In the genomic region with DNA sequence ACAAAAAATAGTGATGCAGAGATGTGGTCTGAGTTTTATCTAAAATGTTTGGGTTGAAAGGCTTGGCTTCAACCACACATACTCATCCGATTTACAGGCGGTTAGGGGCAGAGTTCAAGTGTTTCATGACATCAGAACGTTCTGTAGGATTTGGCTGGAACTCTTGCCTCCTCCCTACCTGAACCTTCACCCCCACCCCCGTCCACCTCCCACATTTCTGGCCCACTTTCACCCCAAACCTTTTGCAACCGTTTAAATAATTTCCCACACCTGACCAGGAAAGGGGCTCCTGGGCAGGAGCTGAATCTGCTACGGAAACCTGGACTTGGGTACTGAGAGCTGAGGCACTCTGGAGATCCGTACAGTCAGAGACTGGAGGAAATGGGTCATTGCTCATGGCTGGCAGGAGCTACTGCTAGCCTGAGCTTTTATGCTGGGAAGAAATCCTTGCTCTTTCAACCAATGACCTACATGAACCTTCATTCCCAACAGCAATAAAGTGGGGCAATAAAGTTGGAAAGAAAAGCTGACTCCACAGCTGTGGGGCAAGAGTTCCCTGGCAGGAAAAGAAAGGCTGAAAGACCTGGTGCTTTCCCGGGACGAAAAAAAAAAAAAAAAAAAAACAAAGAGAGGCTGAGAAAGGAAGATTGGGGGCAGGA, we compare ENCODE assay signal across 10 mouse cellular contexts. TPM values are rescaled to one million over a fixed set of nuclear protein-coding genes. Genes with fewer than 3 reads are reported as not detected.
DNase-seq lines count a peak whose midpoint lies in the region; ATAC-seq and TF ChIP-seq lines count a peak whose summit lies in the region.
"Had no signal": no experiment of that assay in that cellular context is flagged by ENCODE, and none has a peak within 500 bp of the region (broad histone marks: within the 10 kb centered on the region; RNA-seq: fewer than 3 reads in every experiment).

No protein-coding gene starts in this region.

- no peak overlapping the region for H3K27ac ChIP-seq in heart, postnatal 0 days (ENCODE audit: low read depth)
- no peak overlapping the region for H3K27ac ChIP-seq in heart, embryonic 10.5 days
- no peak overlapping the region for H3K27ac ChIP-seq in heart, embryonic 12.5 days (ENCODE audit: poor library complexity, severe bottlenecking)
- H3K27ac ChIP-seq: liver, embryonic 14.5 days had no signal

- peaks cover 11% of the 10 kb centered on the region; the same call in 1 of the 2 replicates for H3K4me1 ChIP-seq in heart, postnatal 0 days (ENCODE audit: control insufficient read depth, insufficient read depth)
- peaks cover 15% of the 10 kb centered on the region for H3K4me1 ChIP-seq in heart, embryonic 10.5 days
- H3K4me1 ChIP-seq in heart, embryonic 12.5 days (replicated peaks): peaks cover 14% of the 10 kb centered on the region

- H3K9ac ChIP-seq in heart, postnatal 0 days (replicated peaks; ENCODE audit: low read depth, low read length): no peak overlapping the region
- H3K9ac ChIP-seq in heart, embryonic 12.5 days: no peak overlapping the region
- H3K9ac ChIP-seq: liver, embryonic 14.5 days had no signal

- no peaks in the 10 kb centered on the region for H3K27me3 ChIP-seq in heart, postnatal 0 days (ENCODE audit: control insufficient read depth, insufficient read depth, low read length)
- H3K27me3 ChIP-seq in heart, embryonic 10.5 days (ENCODE audit: insufficient read depth, poor library complexity, severe bottlenecking): no peaks in the 10 kb centered on the region
- H3K27me3 ChIP-seq in heart, embryonic 12.5 days (replicated peaks): no peaks in the 10 kb centered on the region
- H3K27me3 ChIP-seq: hindbrain, embryonic 12.5 days had no signal

- ATAC-seq in heart, postnatal 0 days (ENCODE audit: insufficient read depth, low read depth): no peak
- ATAC-seq in heart, embryonic 12.5 days (ENCODE audit: insufficient number of reproducible peaks, low FRiP score): no peak

- WGBS in heart, postnatal 0 days: 52% methylated on average over 9 of the region's 9 CpGs
- WGBS in heart, embryonic 10.5 days: 61% methylated on average over 9 of the region's 9 CpGs
- WGBS in heart, embryonic 12.5 days: 58% methylated on average over 9 of the region's 9 CpGs

- H3K36me3 ChIP-seq in heart, postnatal 0 days (replicated peaks; ENCODE audit: control insufficient read depth, insufficient read depth, low read length): no peaks in the 10 kb centered on the region
- no peaks in the 10 kb centered on the region for H3K36me3 ChIP-seq in heart, embryonic 10.5 days
- no peaks in the 10 kb centered on the region for H3K36me3 ChIP-seq in heart, embryonic 12.5 days
- H3K36me3 ChIP-seq: hindbrain, embryonic 12.5 days had no signal

- H3K4me2 ChIP-seq in heart, postnatal 0 days (ENCODE audit: low read depth, low read length): peak overlapping the region; percentile 59; the same call in 1 of the 2 replicates
- H3K4me2 ChIP-seq in heart, embryonic 12.5 days: no peak overlapping the region

- DNase-seq in heart, postnatal 0 days (ENCODE audit: low spot score): no peak
- no peak for DNase-seq in heart, embryonic 10.5 days (ENCODE audit: low spot score)
- peak; percentile 12 to 17 for DNase-seq in adrenal gland, postnatal 36 days
- peak; percentile 60 to 81 for DNase-seq in kidney, adult 8-10 months
- peak; percentile 24 for DNase-seq in lung, postnatal 36 days
- DNase-seq in thymus, postnatal 4 days: no peak
- no peak for DNase-seq in cerebellum, postnatal 25 days

- H3K4me3 ChIP-seq in heart, postnatal 0 days (ENCODE audit: low read depth, low read length): no peak overlapping the region
- H3K4me3 ChIP-seq in heart, embryonic 10.5 days: no peak overlapping the region
- no peak overlapping the region for H3K4me3 ChIP-seq in heart, embryonic 12.5 days

- no peak for TF ChIP-seq CTCF in heart, postnatal 0 days (IDR thresholded peaks at IDR 0.05; ENCODE audit: low read depth)

- no peaks in the 10 kb centered on the region for H3K9me3 ChIP-seq in heart, postnatal 0 days (replicated peaks; ENCODE audit: control insufficient read depth, low read length)
- H3K9me3 ChIP-seq in heart, embryonic 10.5 days: no peaks in the 10 kb centered on the region
- H3K9me3 ChIP-seq in heart, embryonic 12.5 days (replicated peaks): no peaks in the 10 kb centered on the region
- H3K9me3 ChIP-seq: hindbrain, embryonic 12.5 days had no signal

- TF ChIP-seq EP300 in heart, postnatal 0 days (IDR thresholded peaks at IDR 0.05; ENCODE audit: low read depth): no peak

RNA-seq across cellular contexts. Expression of gene Lrig2, which starts 28.9 kb away (rescaled TPM):
- 18.7 TPM in 2 replicates for total RNA-seq in heart, postnatal 0 days (2014; rRNA removed; ENCODE audit: low replicate concordance)
- 7.2 and 7.4 TPM in 2 replicates for polyA plus RNA-seq in heart, postnatal 0 days (2015; fragmentation: Nextera tagmentation; extraction: Ambion mirVana)
- polyA plus RNA-seq in heart, embryonic 10.5 days (2016; fragmentation: Nextera tagmentation; extraction: Ambion mirVana): 13.0 and 14.1 TPM in 2 replicates
- total RNA-seq in adrenal gland, postnatal 36 days (2021): 10 to 100 TPM; 13.3 to 13.8 TPM
- polyA plus RNA-seq in heart, embryonic 12.5 days (2016; fragmentation: Nextera tagmentation; extraction: Ambion mirVana): 14.4 and 16.0 TPM in 2 replicates

Comparison
In these comparisons a context has a peak if more than half of its experiments do, and no peak if none do; other contexts are left out.
1. DNase-seq: peak in adrenal gland, postnatal 36 days (2 of 2), kidney, adult 8-10 months (2 of 2) and lung, postnatal 36 days (single experiment); none in heart, postnatal 0 days (single experiment), heart, embryonic 10.5 days (single experiment), thymus, postnatal 4 days (single experiment) and cerebellum, postnatal 25 days (0 of 2).